Mouse (Mus musculus): ENCODE measurements around the gene Ly6g6e. TPM values are rescaled to one million over a fixed set of nuclear protein-coding genes. Genes with fewer than 3 reads are reported as not detected.

The Ly6g6e gene
- polyA plus RNA-seq, 1 experiment from 2014 or later, result 0.18 TPM

DNA sequence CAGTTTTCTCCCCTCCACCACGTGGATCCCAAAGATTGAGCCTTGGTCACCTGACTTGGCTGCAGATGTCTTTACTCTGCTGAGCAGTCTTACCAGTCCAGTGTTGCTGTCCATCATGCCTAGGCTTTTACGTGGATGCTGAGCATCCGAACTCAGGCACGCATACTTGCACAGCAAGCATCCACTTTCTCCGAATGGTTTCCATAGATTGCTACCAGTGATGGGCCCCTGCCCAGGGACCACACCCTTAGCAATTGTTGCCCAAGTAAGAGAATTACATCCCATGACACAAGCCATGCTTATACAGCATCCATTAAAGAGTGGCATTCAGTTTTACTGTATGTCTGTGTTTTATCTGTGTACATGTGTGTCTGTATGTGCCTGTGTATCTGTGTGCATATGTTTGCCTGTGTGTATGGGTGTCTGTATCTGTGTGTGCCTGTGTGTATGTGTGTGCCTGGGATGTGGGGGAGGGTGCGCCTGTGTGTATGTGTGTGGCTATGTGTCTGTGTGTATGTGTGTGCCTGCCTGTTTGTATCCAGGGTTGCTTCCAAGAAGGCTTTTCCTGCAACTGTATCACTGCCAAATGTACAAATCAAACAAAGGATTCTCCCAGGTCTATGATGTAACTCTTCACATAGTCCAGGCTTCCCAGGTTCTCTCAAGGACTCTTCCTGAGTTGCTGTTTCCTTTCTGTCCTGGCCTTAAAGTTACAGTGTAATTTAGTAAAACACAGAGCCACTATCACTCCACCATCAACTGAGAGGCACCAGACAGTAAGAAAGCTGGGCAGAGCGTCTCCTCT lies 20.8 kb upstream of the Ly6g6e start:
- Histone ChIP-seq H3K9me3 (no peaks in the 10 kb centered on the region), H3K27me3 (ENCODE audit: insufficient read depth, poor library complexity, severe bottlenecking) (no peaks in the 10 kb centered on the region), H3K4me3 (no peak overlapping the region), H3K36me3 (peaks cover 73% of the 10 kb centered on the region), H3K4me1 (peaks cover 54% of the 10 kb centered on the region), H3K27ac (no peak overlapping the region)
- no peak for DNase-seq (ENCODE audit: low spot score)
- 91% methylated on average over 7 of the region's 7 CpGs for WGBS

DNA sequence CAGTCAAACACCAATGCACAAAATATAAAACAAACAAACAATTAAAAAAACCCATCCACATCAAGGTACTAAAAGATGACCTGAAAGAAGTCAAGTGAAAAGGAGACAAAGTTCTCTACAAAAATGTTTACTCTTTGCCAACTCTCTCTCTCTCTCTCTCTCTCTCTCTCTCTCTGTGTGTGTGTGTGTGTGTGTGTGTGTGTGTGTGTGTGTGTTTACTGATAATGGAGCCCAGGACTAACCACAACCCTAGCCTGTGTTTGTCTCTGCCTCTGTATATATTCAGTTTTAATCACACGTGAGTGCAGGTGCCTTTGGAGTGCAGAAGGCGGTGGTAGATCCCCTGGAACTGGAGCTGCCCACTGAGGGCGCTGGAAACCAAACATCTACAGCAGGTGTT lies 19.6 kb upstream of the Ly6g6e start:
- Histone ChIP-seq H3K9me3 (no peaks in the 10 kb centered on the region), H3K4me3 (no peak overlapping the region), H3K27me3 (ENCODE audit: insufficient read depth, poor library complexity, severe bottlenecking) (no peaks in the 10 kb centered on the region), H3K4me1 (peaks cover 50% of the 10 kb centered on the region), H3K27ac (no peak overlapping the region), H3K36me3 (peaks cover 81% of the 10 kb centered on the region)
- no peak for DNase-seq (ENCODE audit: low spot score)
- WGBS, result 77% methylated on average over 3 of the region's 3 CpGs

DNA sequence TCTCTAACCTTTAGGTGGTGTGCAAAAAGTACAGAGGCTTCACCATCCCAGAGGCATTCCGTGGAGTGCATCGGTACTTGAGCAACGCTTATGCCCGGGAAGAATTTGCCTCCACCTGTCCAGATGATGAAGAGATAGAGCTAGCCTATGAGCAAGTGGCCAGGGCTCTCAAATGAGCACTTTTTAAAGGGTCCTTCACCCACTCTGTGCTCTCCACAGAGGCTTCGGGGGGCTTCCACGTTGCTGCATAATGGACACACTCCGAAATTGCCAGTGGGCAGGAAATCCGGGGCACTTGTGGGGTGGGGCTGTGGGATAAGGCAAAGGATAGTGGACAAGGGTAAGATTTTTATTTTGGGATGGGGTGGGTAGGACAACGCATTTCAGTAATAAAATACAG lies 18.4 kb upstream of the Ly6g6e start:
- peak overlapping the region; percentile 92; the same call in 1 of the 2 replicates for H3K27ac ChIP-seq
- no peaks in the 10 kb centered on the region for H3K9me3 ChIP-seq
- H3K36me3 ChIP-seq, result peaks cover 79% of the 10 kb centered on the region
- peaks cover 40% of the 10 kb centered on the region for H3K4me1 ChIP-seq
- WGBS, result 62% methylated on average over 9 of the region's 9 CpGs
- H3K4me3 ChIP-seq, result peak overlapping the region; percentile 77
- peaks cover 5% of the 10 kb centered on the region for H3K27me3 ChIP-seq (ENCODE audit: insufficient read depth, poor library complexity, severe bottlenecking)
- no peak for DNase-seq (ENCODE audit: low spot score)

DNA sequence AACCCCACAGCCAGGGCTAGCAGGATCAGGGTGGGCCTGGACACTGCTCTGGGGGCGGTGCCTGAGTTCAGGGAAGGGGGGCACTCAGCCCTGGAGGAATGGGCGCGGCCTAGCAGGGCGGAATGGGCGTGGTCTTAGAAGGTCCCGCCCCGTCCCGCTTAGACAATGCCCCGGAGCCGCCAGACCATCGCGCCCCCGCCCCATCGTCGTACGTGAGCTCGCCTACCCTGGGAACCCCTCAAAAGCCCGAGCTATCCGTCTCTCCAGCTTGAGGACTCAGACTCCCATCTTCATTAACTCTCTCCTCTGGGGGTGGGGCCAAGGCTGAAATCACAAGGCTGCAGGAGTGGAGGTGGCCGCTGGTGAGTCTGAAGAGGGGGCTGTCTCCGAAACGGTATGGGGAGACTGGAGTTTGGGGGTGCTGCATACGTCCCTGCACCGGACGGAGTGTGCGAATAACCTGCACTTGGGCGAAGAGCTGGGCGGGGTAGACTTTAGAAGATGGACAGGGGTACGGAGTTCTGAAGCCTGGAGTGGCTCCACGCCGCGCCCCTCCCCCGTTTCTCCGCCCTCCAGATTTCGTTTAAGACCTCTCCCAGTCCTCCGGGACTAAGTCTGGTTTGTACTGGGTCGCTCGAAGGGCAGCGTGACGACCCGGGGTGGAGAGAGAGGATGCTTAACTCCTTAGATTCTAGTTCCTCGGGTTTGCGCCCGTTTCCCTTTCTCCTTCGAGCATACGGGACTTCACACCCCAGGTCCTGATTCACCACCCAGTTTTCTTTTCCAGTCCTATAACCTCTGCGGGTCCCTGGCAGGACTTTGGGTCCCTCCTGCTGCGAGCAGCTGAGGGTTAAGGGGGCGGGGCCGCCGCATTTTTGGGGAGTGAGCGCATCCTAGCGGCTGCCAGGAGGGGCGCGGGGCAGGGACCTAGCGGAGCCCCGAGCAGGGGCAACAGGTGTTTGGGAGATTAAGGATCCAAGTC lies 17.5 kb upstream of the Ly6g6e start, which contains the start of gene Ddah2:
Ddah2 (plus strand) TSS at position 125 of the 982 bp plus-strand sequence.
- under 1% methylated on average over 57 of the region's 57 CpGs for WGBS
- H3K4me3 ChIP-seq, result peak within 1 kb of the TSS; percentile 77
- peaks cover 13% of the 10 kb centered on the region for H3K27me3 ChIP-seq (ENCODE audit: insufficient read depth, poor library complexity, severe bottlenecking)

DNA sequence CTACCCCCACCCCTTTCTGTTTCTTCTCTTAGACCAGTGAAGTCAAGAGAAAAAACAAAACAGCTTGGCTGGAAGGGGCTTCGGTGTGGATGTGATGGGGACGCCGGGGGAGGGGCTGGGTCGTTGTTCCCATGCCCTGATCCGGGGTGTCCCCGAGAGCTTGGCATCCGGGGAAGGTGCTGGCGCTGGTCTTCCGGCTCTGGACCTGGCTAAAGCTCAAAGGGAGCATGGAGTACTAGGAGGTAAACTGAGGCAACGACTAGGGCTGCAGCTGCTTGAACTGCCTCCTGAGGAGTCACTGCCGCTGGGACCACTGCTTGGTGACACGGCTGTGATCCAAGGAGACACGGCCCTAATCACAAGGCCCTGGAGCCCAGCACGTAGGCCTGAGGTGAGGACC lies 16.6 kb upstream of the Ly6g6e start:
- Histone ChIP-seq H3K36me3 (peaks cover 63% of the 10 kb centered on the region), H3K4me1 (peaks cover 49% of the 10 kb centered on the region), H3K4me3 (peak overlapping the region; percentile 77), H3K27me3 (ENCODE audit: insufficient read depth, poor library complexity, severe bottlenecking) (peaks cover 22% of the 10 kb centered on the region), H3K27ac (peak overlapping the region; percentile 92; the same call in 1 of the 2 replicates), H3K9me3 (no peaks in the 10 kb centered on the region)
- no peak for DNase-seq (ENCODE audit: low spot score)
- 24% methylated on average over 14 of the region's 14 CpGs for WGBS

More for the DNA sequence above, 17.5 kb upstream of the Ly6g6e start, which contains the start of gene Ddah2:
- H3K36me3 ChIP-seq, result peaks cover 72% of the 10 kb centered on the region
- peak; percentile 97 for DNase-seq (ENCODE audit: low spot score)
- H3K27ac ChIP-seq, result peak within 1 kb of the TSS; percentile 92
- H3K9me3 ChIP-seq, result no peaks in the 10 kb centered on the region
- H3K4me1 ChIP-seq, result peaks cover 42% of the 10 kb centered on the region

DNA sequence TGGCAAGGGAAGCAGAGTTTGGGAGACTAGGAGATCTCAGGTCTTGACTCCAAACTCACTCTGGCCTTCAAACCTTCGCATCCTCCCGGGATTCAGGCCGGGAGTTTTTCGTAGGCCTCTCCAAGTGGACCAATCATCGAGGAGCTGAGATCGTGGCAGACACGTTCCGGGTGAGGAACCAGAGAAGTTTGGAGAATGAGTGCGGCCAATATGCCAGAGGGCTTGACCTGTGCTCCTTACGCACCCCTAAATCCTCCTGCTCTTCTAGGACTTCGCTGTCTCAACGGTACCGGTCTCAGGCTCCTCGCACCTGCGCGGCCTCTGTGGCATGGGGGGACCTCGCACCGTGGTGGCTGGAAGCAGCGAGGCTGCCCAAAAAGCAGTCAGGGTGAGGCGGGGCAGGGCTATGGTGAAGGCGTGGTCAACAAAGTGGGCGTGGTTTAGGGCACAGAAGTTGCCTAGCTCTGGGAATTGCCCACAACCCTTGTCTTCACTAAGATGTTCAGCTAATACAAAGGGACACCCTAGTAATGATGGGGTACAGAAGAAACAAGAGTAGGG lies 15.9 kb upstream of the Ly6g6e start:
- peaks cover 56% of the 10 kb centered on the region for H3K36me3 ChIP-seq
- peaks cover 54% of the 10 kb centered on the region for H3K4me1 ChIP-seq

DNA sequence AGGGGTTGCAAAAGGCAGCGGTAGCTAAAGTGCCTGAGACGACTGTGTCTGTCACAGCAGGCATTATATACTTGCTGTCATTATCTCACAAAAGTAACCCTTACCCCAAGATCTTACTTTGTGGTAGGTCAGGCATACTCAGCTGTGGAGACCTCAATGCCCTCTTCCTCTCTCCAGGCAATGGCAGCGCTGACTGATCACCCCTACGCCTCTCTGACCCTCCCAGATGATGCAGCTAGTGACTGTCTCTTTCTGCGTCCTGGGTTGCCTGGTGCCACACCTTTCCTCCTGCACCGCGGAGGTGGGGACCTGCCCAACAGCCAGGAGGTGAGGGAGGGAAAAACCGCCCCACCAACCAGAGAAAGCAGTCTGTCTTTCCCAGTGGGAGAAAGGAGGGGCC lies 15.4 kb upstream of the Ly6g6e start:
- H3K36me3 ChIP-seq, result peaks cover 52% of the 10 kb centered on the region
- H3K4me3 ChIP-seq, result no peak overlapping the region
- H3K27me3 ChIP-seq (ENCODE audit: insufficient read depth, poor library complexity, severe bottlenecking), result peaks cover 34% of the 10 kb centered on the region
- 71% methylated on average over 8 of the region's 8 CpGs for WGBS
- H3K9me3 ChIP-seq, result no peaks in the 10 kb centered on the region
- no peak for DNase-seq (ENCODE audit: low spot score)
- peaks cover 56% of the 10 kb centered on the region for H3K4me1 ChIP-seq
- no peak overlapping the region for H3K27ac ChIP-seq

More for the DNA sequence above, 15.9 kb upstream of the Ly6g6e start:
- H3K27me3 ChIP-seq (ENCODE audit: insufficient read depth, poor library complexity, severe bottlenecking), result peaks cover 29% of the 10 kb centered on the region
- peak overlapping the region; percentile 77 for H3K4me3 ChIP-seq
- 60% methylated on average over 22 of the region's 22 CpGs for WGBS
- H3K27ac ChIP-seq, result no peak overlapping the region
- H3K9me3 ChIP-seq, result no peaks in the 10 kb centered on the region
- no peak for DNase-seq (ENCODE audit: low spot score)

DNA sequence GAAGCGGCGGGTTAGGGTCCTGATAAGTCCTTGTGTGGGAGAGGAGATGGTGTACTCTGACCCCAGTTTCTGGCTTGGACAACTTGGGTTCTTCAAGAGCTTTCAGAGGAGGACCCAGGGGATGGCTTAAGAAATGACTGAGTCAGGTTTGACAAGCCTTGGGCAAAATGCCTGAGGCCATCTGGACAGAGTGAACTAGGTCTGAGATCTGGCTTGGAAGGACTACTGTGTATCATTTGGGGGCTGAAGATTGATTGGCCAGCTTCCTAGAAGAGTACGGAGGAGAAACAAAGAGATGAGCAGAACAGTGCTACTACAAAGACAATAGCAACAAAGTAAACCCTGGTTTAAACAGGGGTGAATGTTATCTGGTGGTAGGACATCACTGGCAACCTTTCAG lies 13.2 kb upstream of the Ly6g6e start:
- Histone ChIP-seq H3K4me3 (no peak overlapping the region), H3K27me3 (ENCODE audit: insufficient read depth, poor library complexity, severe bottlenecking) (peaks cover 56% of the 10 kb centered on the region), H3K36me3 (peaks cover 31% of the 10 kb centered on the region), H3K4me1 (peaks cover 46% of the 10 kb centered on the region), H3K27ac (no peak overlapping the region), H3K9me3 (no peaks in the 10 kb centered on the region)
- WGBS, result 83% methylated on average over 3 of the region's 3 CpGs
- DNase-seq (ENCODE audit: low spot score), result no peak

DNA sequence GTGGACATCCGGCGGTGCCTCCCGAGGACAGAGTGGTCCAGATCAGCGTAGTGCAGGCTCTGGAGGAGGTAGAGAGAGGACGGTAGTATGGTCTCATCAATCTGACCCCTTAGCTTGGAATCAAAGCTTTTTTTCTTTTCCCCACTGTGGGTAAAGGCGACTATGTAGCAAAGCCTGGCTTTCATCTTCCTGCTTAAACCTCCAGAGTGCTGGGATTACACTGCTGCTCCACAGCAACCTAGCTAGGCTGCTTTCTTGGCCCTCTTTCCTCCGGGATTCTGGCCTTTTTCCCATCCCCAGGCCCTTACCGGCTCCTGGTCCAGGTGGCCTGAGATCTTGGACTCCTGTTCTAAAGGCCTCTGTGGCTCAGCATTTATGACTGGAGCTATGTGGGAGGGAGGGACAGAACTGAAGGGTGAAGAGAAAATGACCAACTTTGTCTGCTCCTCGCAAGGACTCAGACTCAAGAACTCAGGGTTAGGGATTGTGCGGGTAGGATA lies 12.3 kb upstream of the Ly6g6e start:
- peak overlapping the region; percentile 56 for H3K4me3 ChIP-seq

DNA sequence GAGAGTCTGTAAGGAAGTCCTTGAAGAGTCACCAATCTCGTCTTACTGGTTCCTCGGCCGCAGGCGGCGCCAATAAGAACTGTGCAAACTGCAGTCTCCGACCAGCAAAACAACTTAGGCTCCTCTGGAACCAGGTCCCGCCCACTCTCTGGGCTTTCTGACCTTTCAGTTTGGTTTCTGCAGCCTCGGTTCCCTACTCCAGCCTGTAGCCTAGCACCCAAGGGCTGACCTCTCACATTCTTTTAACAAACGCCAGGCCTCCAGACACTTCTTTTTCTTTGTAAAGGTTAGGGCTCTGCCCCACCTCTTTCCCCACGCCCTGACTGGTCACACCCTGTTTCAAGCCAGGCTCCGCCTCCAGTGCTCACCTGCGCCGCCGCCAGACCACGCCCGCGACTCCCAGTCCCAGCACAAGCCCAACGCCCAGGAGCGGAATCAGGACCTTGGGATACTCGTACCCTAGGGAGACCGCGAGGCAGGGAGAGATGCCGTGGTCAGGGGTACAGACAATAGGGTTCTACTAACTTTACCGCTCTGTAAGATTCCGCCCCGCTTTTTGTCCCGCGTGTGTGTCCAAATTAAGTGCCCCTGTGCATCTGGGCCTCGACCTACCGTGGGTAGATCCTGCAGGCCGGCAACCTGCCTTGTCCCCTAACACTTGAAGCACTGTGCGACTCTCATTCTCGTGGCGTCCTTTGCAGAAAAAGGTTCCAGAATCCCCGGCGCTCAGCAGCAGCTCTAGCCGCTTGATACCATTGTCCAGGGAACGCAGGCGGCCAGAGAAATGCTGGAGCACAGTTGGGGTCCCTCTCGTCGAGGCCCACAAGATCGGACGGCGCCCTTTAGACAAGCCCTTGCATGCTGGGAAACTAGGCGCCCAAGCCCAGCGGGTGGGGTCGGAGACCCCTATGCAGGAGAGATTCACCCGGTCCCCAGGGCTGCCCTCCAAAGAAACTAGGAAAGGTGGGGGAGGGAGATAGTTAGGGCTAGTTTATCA lies 11.5 kb upstream of the Ly6g6e start, which contains the start of gene Ly6g6c:
Ly6g6c (plus strand) TSS at position 438 of the 997 bp plus-strand sequence.
- peaks cover 33% of the 10 kb centered on the region for H3K4me1 ChIP-seq
- DNase-seq (ENCODE audit: low spot score), result no peak
- no peaks in the 10 kb centered on the region for H3K9me3 ChIP-seq
- under 1% methylated on average over 48 of the region's 48 CpGs for WGBS
- H3K27me3 ChIP-seq (ENCODE audit: insufficient read depth, poor library complexity, severe bottlenecking), result peaks cover 69% of the 10 kb centered on the region
- H3K27ac ChIP-seq, result peak within 1 kb of the TSS; percentile 69
- peaks cover 28% of the 10 kb centered on the region for H3K36me3 ChIP-seq
- peak within 1 kb of the TSS; percentile 56 for H3K4me3 ChIP-seq

More for the DNA sequence above, 12.3 kb upstream of the Ly6g6e start:
- Histone ChIP-seq H3K36me3 (peaks cover 31% of the 10 kb centered on the region), H3K4me1 (peaks cover 41% of the 10 kb centered on the region), H3K27ac (no peak overlapping the region), H3K27me3 (ENCODE audit: insufficient read depth, poor library complexity, severe bottlenecking) (peaks cover 65% of the 10 kb centered on the region), H3K9me3 (no peaks in the 10 kb centered on the region)
- no peak for DNase-seq (ENCODE audit: low spot score)
- 19% methylated on average over 10 of the region's 10 CpGs for WGBS

DNA sequence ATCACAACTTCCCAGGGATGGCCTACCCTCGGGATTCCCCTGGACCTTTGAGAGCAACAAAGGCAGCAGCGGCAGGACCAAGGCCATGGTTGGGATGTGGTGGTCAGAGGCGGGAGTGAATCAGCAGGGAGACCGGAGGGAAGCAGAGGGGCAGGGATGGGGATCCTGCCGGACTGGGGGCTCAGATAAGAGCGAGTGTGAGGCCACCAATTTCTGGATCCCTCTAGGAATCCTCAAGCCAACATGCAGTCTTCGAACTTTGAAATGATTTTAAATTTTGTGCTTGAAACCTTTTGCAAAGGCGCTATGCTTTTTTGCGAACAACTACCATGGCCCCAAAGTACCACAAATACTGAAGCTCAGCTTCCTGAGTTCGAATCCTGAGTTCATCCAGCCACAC lies 10.6 kb upstream of the Ly6g6e start, which contains the start of gene Mpig6b:
Mpig6b (minus strand) TSS at position 101 of the 400 bp plus-strand sequence.
- Histone ChIP-seq H3K4me3 (peak within 1 kb of the TSS; percentile 56), H3K4me1 (peaks cover 28% of the 10 kb centered on the region), H3K9me3 (no peaks in the 10 kb centered on the region), H3K27me3 (ENCODE audit: insufficient read depth, poor library complexity, severe bottlenecking) (peaks cover 69% of the 10 kb centered on the region), H3K36me3 (peaks cover 20% of the 10 kb centered on the region), H3K27ac (peak within 1 kb of the TSS; percentile 69)
- no peak for DNase-seq (ENCODE audit: low spot score)
- WGBS, result 41% methylated on average over 10 of the region's 10 CpGs

Measured in heart, embryonic 10.5 days (tissue).